Mouse (Mus musculus) kidney, embryonic 16.5 days (tissue): ENCODE results near the gene Poll. TPM values are rescaled to one million over a fixed set of nuclear protein-coding genes. Genes with fewer than 3 reads are reported as not detected.

Source experiments
- ATAC-seq: fragments of 200-750 bp; cut with Nextera tagmentation; 2 replicates; pipeline ENCODE4 v1.8.0; 2017; ENCODE audit warnings: moderate TSS enrichment; ENCODE audit not compliant: low FRiP score, low TSS enrichment
- H3K27ac ChIP-seq: fragments of 300-500 bp; sonication (generic); 2 replicates; pipeline ENCODE4 v1.5.1; 2014; ENCODE audit warnings: low read length
- H3K27me3 ChIP-seq: fragments of 300-500 bp; sonication (generic); 2 replicates; pipeline ENCODE4 v1.6.1; 2014; ENCODE audit warnings: low read length, control low read depth, mixed read lengths; ENCODE audit not compliant: insufficient read depth
- H3K36me3 ChIP-seq: fragments of 300-500 bp; sonication (generic); 2 replicates; pipeline ENCODE4 v1.6.1; 2014; ENCODE audit warnings: low read length, control low read depth, mixed read lengths; ENCODE audit not compliant: insufficient read depth
- H3K4me1 ChIP-seq: fragments of 300-500 bp; sonication (generic); 2 replicates; pipeline ENCODE4 v1.6.1; 2014; ENCODE audit warnings: low read length, control low read depth, mixed read lengths; ENCODE audit not compliant: insufficient read depth
- H3K4me2 ChIP-seq: fragments of 300-500 bp; sonication (generic); replicated peaks from 2 replicates; pipeline ENCODE4 v1.6.1; 2014; ENCODE audit warnings: low read depth, low read length
- H3K4me3 ChIP-seq: fragments of 300-500 bp; sonication (generic); 2 replicates; pipeline ENCODE4 v1.5.1; 2014; ENCODE audit warnings: mild to moderate bottlenecking, low read length
- H3K9ac ChIP-seq: fragments of 300-500 bp; sonication (generic); replicated peaks from 2 replicates; pipeline ENCODE4 v1.6.1; 2014; ENCODE audit warnings: low read length
- H3K9me3 ChIP-seq: fragments of 300-500 bp; sonication (generic); 2 replicates; pipeline ENCODE4 v1.6.1; 2016; ENCODE audit warnings: low read length, control low read depth
- WGBS: fragments of 180-500 bp; shearing (Covaris S2); extraction: QIAGEN DNeasy Blood & Tissue Kit; methylation state at CpG from one replicate; pipeline ENCODE4 v1.1.7; 2014; 5-methylcytosine and 5-hydroxymethylcytosine counted together
- polyA plus RNA-seq: library from polyadenylated mRNA; unstranded; fragments of >200 nt; fragmentation: Nextera tagmentation; extraction: Ambion mirVana; gene quantifications from 2 replicates; pipeline ENCODE4 v1.2.1, GENCODE M21; 2015

Poll gene
- polyA plus RNA-seq, 1 experiment from 2014 or later = 20.4 TPM

- WGBS = 88% methylated on average over 10 of the region's 10 CpGs
- H3K4me2 ChIP-seq = no peak overlapping the region
- peaks cover 24% of the 10 kb centered on the region; the same call in 1 of the 2 replicates for H3K4me1 ChIP-seq
- peaks cover 28% of the 10 kb centered on the region for H3K36me3 ChIP-seq
- H3K27ac ChIP-seq = no peak overlapping the region
- no peak overlapping the region for H3K9ac ChIP-seq
- H3K4me3 ChIP-seq = no peak overlapping the region
- no peaks in the 10 kb centered on the region for H3K27me3 ChIP-seq
- no peaks in the 10 kb centered on the region for H3K9me3 ChIP-seq
- ATAC-seq = no peak
These were observed 32.3 kb downstream of the Poll start for GRCm38 (mm10) chr19:45527931-45528534.

- Histone ChIP-seq H3K27ac (no peak overlapping the region), H3K9me3 (no peaks in the 10 kb centered on the region), H3K4me2 (no peak overlapping the region), H3K4me1 (peaks cover 24% of the 10 kb centered on the region; the same call in 1 of the 2 replicates), H3K9ac (no peak overlapping the region), H3K27me3 (no peaks in the 10 kb centered on the region), H3K4me3 (no peak overlapping the region), H3K36me3 (peaks cover 28% of the 10 kb centered on the region)
- 90% methylated on average over 7 of the region's 7 CpGs for WGBS
- ATAC-seq = no peak
These were observed 32.9 kb downstream of the Poll start for GRCm38 (mm10) chr19:45527382-45527781.

GRCm38 (mm10) chr19:45516264-45516663 lies 44.1 kb downstream of the Poll start:
- H3K27ac ChIP-seq = no peak overlapping the region
- no peaks in the 10 kb centered on the region for H3K9me3 ChIP-seq
- ATAC-seq = no peak
- no peak overlapping the region for H3K4me3 ChIP-seq
- H3K27me3 ChIP-seq = no peaks in the 10 kb centered on the region
- peaks cover 23% of the 10 kb centered on the region for H3K36me3 ChIP-seq
- no peak overlapping the region for H3K4me2 ChIP-seq
- H3K9ac ChIP-seq = no peak overlapping the region
- H3K4me1 ChIP-seq = no peaks in the 10 kb centered on the region
- 93% methylated on average over 12 of the region's 12 CpGs for WGBS

- Histone ChIP-seq H3K4me1 (no peaks in the 10 kb centered on the region), H3K27me3 (no peaks in the 10 kb centered on the region), H3K36me3 (peaks cover 23% of the 10 kb centered on the region), H3K4me3 (no peak overlapping the region), H3K4me2 (no peak overlapping the region), H3K9ac (no peak overlapping the region), H3K9me3 (no peaks in the 10 kb centered on the region), H3K27ac (no peak overlapping the region)
- no peak for ATAC-seq
- WGBS = 100% methylated on average over 2 of the region's 2 CpGs
These were observed 45.0 kb downstream of the Poll start for GRCm38 (mm10) chr19:45515341-45515740.

GRCm38 (mm10) chr19:45511406-45511805 lies 48.9 kb downstream of the Poll start:
- Histone ChIP-seq H3K27me3 (no peaks in the 10 kb centered on the region), H3K4me3 (no peak overlapping the region), H3K27ac (no peak overlapping the region), H3K9ac (no peak overlapping the region), H3K4me2 (no peak overlapping the region), H3K36me3 (peaks cover 14% of the 10 kb centered on the region), H3K9me3 (no peaks in the 10 kb centered on the region), H3K4me1 (no peaks in the 10 kb centered on the region)
- 82% methylated on average over 4 of the region's 4 CpGs for WGBS
- ATAC-seq = no peak

- ATAC-seq = no peak
These were observed 49.7 kb downstream of the Poll start for GRCm38 (mm10) chr19:45510680-45511079.

GRCm38 (mm10) chr19:45507531-45507930 lies 52.8 kb downstream of the Poll start:
- Histone ChIP-seq H3K4me3 (no peak overlapping the region), H3K27ac (no peak overlapping the region), H3K4me2 (no peak overlapping the region), H3K9ac (no peak overlapping the region), H3K4me1 (no peaks in the 10 kb centered on the region), H3K36me3 (peaks cover 12% of the 10 kb centered on the region), H3K9me3 (no peaks in the 10 kb centered on the region), H3K27me3 (no peaks in the 10 kb centered on the region)
- no peak for ATAC-seq
- WGBS = 82% methylated on average over 19 of the region's 19 CpGs

More at GRCm38 (mm10) chr19:45510680-45511079, 49.7 kb downstream of the Poll start:
- peaks cover 6% of the 10 kb centered on the region for H3K36me3 ChIP-seq
- no peak overlapping the region for H3K27ac ChIP-seq
- WGBS = 82% methylated on average over 3 of the region's 3 CpGs
- H3K4me2 ChIP-seq = no peak overlapping the region
- H3K9ac ChIP-seq = no peak overlapping the region
- H3K27me3 ChIP-seq = no peaks in the 10 kb centered on the region
- H3K4me1 ChIP-seq = no peaks in the 10 kb centered on the region
- no peaks in the 10 kb centered on the region for H3K9me3 ChIP-seq
- no peak overlapping the region for H3K4me3 ChIP-seq

- ATAC-seq = no peak
These were observed 54.9 kb downstream of the Poll start for GRCm38 (mm10) chr19:45505446-45505845.

More at GRCm38 (mm10) chr19:45505446-45505845, 54.9 kb downstream of the Poll start:
- WGBS = 68% methylated on average over 7 of the region's 7 CpGs
- H3K4me1 ChIP-seq = no peaks in the 10 kb centered on the region
- H3K27me3 ChIP-seq = no peaks in the 10 kb centered on the region
- no peak overlapping the region for H3K27ac ChIP-seq
- peaks cover 7% of the 10 kb centered on the region for H3K36me3 ChIP-seq
- H3K4me3 ChIP-seq = no peak overlapping the region
- no peaks in the 10 kb centered on the region for H3K9me3 ChIP-seq
- H3K4me2 ChIP-seq = no peak overlapping the region
- H3K9ac ChIP-seq = no peak overlapping the region

Other genes starting within 250 kb of the Poll start
- 53.7 and 54.3 TPM in 2 replicates for gene Btrc, start 196.8 kb downstream of the Poll start, polyA plus RNA-seq
- 52.4 and 52.9 TPM in 2 replicates for gene Gm17018, start 84 bp upstream of the Poll start, polyA plus RNA-seq
- 7.2 and 7.9 TPM in 2 replicates for gene Fbxw4, start 99.8 kb upstream of the Poll start, polyA plus RNA-seq
- gene Fgf8, start 182.4 kb upstream of the Poll start, polyA plus RNA-seq = 13.0 and 15.5 TPM in 2 replicates
- 16.3 and 18.1 TPM in 2 replicates for gene Npm3, start 189.1 kb upstream of the Poll start, polyA plus RNA-seq
- gene Mgea5, start 223.3 kb upstream of the Poll start, polyA plus RNA-seq = 42.9 and 52.3 TPM in 2 replicates